Mouse (Mus musculus) adipocyte (in vitro differentiated cells): ENCODE results near the gene Acbd4.

Source experiments
- DNase-seq: peaks from one replicate; pipeline ENCODE4 v3.0.0-alpha.2; 2016; ENCODE audit warnings: low spot score

Gene Acbd4

DNA sequence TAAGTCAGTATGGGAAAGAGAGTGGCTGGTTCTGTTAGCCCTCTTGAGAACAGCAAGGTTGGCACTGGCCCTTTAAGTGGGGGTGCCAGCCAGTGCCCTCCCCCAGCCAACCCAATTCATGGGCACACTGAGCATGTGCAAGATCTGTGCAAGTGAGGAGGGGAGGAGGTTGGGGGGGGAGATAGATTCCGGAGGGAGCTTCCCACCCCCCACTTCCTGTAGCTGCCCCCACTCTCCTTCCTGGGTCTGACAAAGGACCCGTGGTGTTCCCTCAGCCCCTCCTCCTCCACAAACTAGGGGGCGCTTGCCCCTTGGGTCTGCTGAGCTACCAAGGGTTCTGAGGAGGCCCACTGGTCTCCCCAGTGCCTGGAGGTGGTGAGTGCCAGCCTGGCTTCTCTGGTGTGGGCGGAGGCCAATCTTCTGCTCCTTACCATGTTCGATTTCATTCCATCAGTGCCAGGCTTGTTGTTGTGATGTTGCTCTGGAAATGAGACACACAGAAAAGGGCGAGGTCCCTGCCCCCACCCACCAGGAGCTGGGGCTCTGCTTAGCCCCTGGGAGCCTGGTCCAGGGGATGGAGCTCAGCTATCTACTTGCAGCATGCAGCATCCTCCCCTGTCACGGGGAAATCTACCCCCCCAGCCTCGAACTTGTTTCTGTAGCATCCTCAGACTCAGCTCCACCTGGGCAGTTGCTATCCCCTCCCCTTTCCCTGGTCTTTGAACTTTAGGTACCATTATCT is 41.1 kb downstream of the Acbd4 start:
- DNase-seq = peak; percentile 70

DNA sequence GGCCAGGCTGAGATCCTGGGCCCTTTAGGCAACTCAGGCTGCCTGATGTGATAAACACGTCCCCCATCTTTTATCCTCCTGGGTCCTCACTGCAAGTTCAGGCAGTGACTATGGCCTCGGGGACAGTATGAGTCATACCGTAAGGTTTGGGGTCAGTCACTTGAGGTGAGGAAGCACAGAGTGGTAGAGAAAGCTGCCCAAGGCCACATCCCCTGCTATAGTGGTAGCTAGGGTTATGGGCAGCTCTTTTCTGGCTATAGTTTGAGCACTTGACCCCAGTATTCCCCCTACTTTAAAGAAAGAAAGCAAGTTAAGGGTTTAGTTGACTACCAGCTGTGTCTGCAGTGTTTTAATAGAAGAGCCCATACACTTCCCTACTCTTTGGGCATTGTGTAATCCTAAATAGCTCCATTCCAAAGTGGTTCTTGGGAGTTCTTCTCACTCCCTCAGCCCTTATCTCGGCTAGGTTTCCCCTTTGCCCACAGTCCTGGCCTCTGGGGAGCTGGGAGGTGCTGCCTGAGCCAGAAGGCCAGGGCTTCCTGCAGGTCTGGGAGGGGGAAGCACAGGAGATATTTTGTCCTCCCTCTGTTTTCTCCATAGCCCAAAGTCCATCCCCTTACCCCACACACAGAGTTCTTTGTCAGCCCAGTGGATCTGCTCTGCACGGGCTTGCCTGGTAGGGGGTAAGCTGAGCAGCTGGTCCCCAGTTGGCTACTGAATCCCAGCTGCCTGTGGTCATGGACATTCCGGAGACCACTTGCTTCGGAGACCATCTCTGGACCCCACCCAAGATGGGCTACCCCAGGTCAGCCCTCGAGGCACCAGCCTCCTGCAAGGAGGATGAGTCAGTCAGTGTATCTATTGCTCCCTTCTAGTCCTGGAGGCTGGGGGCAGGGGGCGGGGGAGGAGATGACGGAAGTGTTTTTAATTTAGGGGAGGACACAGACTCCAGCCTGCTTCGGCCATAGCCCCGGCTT is 43.1 kb downstream of the Acbd4 start:
- DNase-seq = peak; percentile 84

DNA sequence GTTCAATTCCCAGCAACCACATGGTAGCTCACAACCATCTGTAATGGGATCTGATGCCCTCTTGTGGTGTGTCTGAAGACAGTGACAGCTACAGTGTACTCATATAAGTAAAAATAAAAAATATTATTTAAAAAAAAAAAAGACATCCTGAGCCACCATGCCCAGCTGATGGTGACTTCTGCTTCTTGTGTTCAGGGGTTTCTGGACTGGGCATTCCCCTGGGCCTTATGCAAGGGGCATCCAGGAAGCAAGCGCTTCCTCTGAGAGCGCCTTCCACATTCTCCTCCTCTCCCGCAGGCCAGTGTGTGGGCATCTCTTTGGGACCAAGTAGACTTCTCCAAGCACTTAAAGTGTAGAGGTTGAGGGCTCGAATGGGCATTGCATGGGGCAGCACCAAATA is 44.9 kb downstream of the Acbd4 start:
- no peak for DNase-seq

DNA sequence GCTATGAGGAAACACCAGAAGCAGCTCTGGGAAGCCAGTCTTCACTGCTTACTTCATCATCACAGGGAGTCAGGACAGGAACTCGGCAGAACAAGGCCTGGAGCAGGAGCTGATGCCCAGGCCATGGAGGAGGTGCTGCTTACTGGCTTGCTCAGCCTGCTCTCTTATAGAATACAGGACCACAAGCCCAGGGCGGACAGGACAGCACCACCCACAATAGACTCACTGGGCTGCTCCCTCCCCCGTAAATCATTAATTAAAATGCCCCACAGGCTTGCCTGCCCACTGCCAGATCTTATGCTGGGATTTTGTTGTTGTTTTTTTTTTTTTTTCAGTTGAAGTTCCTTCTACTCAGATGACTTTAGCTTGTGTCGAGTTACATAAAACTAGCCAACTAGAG is 46.3 kb downstream of the Acbd4 start:
- no peak for DNase-seq

DNA sequence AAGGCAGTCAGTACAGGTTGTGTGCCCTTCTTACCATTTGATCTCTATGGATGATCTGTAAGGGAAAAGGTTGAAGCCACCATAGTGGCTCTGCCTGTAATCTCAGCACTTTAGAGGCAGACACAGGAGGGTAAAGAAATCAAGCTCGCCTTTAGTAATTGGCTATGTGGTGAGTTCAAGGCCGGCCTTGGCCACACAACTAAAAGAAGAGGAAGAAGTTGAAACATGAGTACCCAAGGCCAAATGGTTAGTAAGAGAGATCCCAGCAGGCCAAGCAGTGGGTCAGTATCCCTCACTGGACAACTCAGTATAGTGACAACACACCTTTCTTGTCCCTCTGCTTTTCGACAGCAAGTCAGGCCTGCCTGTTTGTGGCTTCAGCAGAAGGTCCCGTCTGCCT is 48.3 kb downstream of the Acbd4 start:
- no peak for DNase-seq

DNA sequence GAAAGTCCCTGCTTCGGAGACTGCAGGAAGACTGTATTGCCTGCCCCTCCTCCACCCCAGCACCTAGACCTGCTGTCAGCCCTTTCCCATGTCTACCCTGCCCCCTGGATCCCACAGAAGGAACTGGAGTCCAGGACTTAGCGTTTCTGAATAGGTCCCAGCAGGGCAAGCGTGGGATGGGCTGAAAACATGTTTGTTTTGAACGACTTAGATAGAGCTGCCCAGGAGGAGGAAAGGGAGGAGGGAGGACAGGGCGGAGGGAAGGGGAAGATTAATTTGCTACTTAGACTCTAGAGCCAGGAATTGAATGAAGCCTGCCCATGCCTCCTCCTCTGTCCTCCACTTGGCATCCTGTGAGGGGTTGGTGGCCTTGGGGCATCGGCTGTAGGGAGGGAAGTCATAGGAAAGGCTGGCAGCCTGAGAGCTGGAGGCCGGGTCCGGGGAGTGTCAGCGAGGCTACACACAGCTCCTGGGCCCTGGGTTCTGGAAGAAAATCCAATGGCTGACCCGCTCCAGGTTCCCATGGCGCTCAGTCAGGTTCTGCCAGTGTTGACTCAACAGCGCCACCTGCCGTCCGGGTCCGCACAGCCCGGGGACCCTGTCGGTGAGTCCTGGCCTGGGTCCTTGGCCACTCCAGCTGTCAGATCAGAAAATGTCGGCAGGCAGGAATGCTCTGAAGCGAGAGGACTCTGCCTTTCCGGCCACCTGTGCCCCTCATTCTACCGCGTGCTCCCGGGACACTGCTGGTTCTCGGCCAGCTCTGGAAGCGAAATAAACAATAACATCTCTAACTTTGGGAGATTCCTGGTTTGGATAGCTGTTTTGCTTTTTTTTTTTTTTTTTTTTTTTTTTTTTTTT is 57.4 kb downstream of the Acbd4 start:
- DNase-seq = peak; percentile 97

DNA sequence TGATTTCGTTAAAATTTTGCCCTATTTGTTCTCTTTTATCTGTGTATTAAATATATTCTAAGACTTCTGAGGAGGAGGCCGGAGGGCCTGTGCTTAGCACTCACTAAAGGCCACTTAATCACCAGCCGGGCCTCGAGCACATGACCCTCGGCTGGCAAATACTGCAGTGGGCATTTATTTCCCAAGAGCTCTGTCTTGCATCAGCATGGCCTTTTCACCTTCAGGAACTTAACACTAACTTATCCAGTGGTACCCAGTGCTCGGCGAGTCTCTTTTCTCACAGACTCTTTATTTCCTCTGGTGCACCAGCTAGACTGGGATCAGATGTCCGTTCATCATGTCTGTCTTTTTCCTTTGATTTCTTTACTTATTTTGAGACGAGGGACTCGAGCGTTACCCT is 59.3 kb downstream of the Acbd4 start:
- peak; percentile 45 for DNase-seq

DNA sequence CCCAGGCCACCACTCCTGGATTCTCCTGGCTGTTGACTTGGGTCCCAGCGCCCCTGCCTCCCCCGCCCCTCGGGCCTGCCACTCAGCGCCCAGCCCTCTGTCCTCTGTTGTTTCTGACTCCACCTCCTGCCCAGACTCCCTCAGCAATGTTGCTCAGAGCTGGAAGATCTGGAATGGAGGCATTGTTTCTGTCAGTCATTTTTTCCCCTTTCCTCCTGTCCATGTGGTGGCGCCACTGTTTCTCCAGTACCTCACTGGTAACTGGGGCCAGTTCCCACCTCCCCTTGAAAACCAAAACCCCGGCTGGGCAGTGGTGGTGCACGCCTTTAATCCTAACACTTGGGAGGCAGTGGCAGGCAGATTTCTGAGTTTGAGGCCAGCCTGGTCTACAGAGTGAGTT is 60.0 kb downstream of the Acbd4 start:
- DNase-seq = no peak
